Mouse (Mus musculus) left cerebral cortex, adult 9 months (tissue): ENCODE measurements around the gene Cep152.

Experiments
- DNase-seq, 2 experiments: peaks; one replicate each; pipeline ENCODE4 v3.0.0; 2022; ENCODE audit warnings: low spot score in 2 of 2

Gene Cep152

DNA sequence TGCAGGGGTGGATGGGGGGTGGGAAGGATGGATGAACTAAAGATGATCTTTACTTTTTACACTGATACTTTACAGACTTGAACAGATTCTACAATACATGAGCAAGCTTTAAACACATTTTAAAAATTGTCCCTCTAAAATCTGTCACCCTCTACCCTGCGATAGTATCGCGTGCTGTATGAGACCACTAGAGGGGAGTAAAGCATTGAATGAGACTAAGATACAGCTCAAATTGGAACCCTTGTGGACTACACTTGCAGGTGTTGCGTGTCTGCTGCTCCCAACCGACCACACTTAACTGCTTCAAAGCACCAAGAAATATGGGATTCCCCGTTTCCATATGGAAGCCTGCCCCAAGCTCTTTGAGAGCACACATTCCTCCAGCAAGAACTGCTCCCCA lies 69.1 kb downstream of the Cep152 start:
- no peak for DNase-seq

DNA sequence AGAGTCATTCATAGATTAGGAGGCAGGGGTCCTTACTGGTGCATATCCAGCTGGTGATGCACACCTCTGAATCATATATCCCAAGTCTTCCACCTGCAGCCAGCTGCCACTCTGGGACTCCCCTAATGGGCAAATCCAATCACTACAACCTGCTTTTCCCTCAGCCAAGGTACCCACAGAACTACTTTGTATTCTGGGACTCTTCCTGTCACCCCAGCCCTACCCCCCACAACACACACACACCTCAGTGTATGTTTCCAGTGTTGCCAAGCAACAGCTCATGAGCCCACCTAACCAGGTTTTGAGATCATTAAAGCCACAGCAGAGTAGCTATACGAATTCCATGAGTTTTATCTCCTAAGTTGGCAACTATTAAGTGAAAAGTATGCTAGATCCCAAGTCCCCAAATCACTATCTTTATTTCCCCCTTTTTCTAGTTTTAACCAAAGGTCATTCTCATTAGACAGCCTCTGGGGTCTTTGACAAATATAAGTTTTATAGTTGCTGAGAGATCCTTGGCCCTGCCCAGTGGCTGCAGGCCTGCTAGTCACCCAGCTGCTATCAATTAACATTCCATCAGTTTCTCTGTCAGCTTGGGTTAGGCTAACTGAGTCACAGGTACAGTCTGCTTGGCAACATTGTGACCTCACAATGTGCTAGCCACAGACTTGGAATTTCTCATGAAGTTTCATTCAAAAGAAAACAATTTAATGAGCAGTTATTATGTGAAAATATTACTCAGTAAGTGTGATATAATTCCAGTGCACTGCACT lies 75.9 kb downstream of the Cep152 start:
- no peak for DNase-seq

DNA sequence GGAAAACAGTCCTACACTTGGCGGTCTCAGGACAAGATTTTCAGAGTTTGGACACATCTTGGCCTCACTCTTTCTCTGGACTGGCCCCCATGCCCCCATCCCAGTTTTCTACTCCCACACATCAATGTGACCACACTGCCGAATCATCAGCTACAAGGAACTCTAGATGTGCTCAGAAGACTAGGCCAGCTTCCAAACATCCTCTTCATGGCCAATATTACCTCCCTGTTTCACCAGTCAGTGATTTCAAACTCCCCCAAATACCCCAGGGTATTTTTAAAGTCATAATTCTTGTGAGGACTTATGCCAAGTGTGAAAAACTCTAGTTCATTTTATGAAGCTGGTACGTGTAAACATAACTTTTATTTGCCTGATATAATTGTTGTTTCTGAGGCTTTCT lies 79.9 kb downstream of the Cep152 start:
- DNase-seq: no peak

DNA sequence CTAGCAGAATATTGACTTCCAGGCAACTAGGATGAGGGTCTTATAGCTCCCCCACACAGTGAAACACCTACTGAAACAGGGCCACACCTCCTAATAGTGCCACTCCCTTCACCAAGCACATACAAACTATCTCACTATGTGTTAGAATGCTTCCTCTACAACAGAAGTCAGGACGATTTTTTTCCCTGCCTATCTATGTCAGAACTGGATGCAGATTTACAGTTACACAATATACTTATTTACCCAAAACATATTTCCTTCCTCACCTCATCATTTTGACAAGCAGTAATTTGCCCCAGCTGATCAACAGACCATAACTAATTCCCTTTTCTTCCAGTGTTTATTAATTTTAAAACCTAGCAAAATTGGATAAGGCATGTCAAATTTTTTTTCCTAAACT lies 81.3 kb downstream of the Cep152 start:
- DNase-seq: no peak

DNA sequence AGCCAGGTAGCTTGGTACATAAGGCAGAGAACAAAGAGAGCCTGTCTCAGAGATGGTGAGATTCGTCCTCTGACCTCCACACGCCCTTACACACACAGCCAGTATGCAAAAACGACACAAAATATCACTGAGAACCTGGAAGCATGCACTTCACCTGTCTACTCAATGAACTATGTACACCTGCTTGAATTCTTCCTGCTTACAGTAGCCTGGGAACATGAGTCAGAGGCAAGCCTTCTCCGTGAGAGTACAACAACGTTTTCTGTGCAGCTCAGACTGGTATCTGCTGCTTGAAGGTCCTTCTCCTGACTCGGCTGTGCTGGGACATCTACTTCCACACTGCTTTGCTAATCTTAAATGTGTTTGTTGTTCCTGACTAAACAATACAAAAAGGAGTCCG lies 83.5 kb downstream of the Cep152 start:
- DNase-seq: no peak

DNA sequence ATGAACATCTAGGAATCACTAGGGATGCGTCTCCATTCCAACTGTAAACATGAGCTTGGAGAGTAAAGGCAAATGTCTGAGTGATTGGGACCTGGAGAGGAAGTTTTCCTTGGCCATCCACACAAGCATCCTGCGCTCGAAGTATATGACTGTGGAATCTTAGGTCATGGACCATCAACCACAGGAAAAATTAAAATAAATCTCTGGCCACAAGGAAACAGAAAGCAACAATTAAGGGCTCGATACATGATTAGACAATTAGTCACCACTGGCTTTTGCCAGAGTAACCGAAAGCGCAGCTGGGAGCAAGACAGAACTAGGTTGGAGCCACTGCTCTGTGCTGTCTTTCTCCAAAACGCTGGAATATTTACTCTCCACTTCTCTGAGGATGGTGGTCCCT lies 84.3 kb downstream of the Cep152 start:
- DNase-seq: no peak

DNA sequence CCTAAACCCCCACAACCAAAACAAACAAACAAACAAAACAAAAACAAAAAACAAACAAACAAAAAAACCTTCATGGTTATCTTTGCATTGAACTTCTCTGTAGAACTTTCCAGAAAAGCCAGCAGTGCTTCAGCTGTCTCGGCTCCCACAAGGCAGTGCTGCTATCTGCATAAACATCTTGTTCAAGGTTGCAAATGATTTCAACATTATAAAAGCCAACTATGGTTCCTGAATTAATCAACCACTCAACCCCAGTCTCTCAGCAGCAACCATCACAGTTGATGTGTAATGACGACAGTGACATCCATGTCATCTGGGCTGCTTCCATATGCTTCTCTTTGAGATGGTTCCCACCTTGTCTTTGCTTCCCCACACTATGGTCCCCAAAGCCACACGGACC lies 85.3 kb downstream of the Cep152 start:
- DNase-seq: no peak

DNA sequence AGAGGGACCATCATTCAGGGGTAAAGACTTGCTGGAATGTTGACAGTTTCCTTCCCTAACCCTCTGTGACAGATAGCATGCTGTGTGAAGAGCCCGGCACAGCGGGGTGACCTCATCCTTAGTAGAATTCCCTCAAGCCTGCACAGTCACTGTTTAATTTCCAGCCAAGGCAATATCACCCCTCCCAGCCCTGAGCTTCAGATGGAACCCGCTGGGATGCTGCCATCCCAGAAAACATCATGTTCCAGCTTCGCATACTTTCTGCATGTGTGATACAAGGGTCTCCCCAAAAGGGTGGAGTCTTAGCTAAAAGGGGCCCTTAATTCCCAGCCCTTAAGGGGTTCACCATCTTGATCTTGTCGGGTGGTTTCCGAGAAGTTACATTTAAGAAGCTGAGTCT lies 94.2 kb downstream of the Cep152 start:
- no peak for DNase-seq

DNA sequence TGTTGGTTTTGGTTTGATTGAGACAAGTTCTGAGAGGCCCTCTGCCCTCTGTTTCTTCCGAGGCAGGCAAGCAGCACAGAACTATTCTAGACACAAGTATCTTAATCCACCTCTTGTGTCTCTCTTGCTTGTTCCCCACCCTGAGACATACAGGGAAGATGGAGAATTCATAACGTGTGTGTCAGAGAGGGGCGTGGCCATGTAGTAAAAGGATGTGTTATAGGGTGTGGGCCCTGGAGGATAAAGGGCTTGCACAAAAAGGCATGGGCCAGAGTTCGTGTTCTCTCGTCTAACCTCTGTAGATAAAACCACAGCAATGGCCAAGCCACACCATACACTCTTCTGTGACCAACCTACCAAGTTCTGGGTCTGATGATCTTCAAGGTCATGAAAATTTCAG lies 98.3 kb downstream of the Cep152 start:
- no peak for DNase-seq

DNA sequence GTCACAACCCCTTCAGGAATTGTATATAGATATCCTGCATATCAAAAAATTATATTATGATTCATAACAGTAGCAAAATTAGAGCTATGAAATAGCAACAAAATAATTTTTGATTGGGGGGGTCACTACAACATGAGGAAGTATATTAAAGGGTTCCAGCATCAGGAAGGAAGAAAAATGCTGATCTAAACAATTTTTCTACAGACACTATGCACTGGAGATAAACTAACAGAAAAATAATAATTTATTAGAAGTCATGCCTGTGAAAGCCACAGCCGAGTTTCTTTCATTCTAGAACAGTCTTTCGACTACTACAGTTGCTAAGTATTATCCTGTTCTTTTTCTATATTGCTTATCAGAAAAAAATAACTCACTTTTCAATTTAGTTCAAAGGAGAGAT lies 99.4 kb downstream of the Cep152 start:
- no peak for DNase-seq

DNA sequence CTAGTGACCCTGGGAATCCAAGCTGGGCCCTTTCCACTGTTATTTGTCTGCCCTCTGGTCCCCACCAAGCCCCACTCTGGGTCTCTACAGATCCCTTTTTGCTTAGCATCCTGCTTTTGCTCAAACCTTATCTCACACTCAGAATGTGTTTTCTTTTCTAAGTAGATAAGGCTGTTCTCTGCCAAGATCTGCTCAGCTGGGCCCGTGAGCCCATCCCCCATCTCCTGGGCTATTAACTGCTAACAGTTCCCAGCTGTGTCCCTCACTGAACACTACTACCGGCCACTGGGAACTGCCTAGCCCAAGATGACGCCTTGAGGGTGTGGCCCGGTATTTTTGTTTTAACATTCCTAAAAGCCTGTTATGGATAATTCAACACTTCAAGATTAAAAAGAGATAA lies 108.3 kb downstream of the Cep152 start:
- no peak for DNase-seq

DNA sequence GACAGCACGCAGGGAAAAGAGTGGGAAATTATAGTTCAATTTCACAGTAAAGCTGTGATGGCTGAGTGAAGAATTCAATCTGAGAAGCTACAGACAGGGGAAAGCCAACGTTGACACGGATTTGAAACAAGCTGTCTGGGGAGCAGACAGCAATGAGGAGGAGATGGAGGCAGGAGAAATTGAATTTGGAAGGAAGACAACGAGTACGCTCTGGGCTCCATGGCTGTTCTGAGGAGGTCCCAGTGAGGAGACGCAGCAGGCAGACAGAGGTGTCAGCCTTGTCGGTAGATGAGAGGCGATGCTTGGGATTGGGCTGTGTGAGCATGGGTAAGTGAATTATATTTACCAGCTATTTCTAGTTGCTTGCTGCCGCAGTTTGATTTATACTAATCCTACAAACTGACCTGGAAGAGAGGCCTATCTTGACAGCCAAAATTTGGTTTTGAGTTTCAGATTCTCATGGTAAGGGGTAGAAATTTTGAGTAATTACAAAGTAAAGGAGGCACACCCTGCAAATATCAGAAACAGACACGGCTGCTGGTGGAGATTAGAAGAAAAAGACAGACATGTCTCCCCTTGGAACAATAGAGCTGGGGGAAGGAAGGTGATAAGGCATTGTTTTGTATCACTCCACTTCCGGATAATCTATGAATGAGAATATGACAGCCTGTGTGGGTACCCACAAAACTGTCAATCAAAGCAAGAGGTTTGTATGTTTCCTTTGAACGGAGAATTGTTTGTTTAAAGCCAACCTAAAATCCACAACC lies 109.4 kb downstream of the Cep152 start:
- DNase-seq: no peak

DNA sequence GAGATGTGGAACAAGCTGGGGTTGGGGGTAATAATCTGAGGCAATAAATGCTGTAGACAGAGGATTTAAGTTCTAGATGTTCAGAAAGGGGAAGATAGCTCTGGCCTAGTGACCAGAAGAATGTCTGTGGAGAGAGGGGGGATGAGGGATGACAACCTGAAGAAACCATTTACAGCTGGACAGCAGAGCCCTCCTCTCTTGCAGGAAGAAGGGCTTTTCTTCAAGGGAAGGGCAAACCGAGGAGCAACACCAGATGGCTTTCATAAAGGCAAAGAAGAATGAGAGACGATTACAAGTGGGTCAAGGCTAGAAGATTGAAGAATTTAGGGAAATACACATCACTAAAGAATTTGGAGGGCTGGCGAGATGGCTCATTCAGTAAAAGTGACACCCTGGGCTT lies 110.5 kb downstream of the Cep152 start:
- no peak for DNase-seq
